Mouse (Mus musculus): ENCODE measurements around the gene Mfsd4a. TPM values are rescaled to one million over a fixed set of nuclear protein-coding genes. Genes with fewer than 3 reads are reported as not detected.

Gene Mfsd4a
- polyA plus RNA-seq, 1 experiment from 2014 or later, result 16.5 TPM

DNA sequence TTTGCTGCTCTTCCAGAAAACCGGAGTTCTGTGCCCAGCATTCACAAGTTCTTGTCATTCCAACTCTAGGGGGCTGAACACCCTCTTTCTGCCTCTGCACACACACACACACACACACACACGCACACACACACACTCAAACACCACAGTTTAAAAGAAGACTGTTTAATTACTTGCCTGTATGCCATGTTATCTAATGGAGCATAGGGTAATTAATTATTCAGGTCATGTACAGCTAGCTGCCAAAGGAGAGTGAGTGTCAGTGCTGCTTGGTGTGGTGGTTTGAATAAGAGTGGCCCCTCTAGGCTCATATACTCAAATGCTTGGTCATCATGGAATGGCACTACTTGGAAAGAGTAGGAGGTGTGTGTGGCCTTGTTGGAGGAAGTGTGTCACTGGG is 84.1 kb downstream of the Mfsd4a start:
- 73% methylated on average over 2 of the region's 2 CpGs for WGBS
- ATAC-seq (ENCODE audit: insufficient number of reproducible peaks, insufficient read depth, low FRiP score, low read depth), result no peak

GRCm38 (mm10) chr1:131982907-131983306 is 85.0 kb downstream of the Mfsd4a start:
- no peaks in the 10 kb centered on the region for H3K9me3 ChIP-seq (ENCODE audit: control insufficient read depth, low read depth, low read length)
- H3K36me3 ChIP-seq (ENCODE audit: control insufficient read depth, insufficient read depth, low read length), result no peaks in the 10 kb centered on the region
- H3K27me3 ChIP-seq (ENCODE audit: control insufficient read depth, insufficient read depth, low read length), result no peaks in the 10 kb centered on the region
- H3K4me1 ChIP-seq (ENCODE audit: control insufficient read depth, insufficient read depth, low read length), result no peaks in the 10 kb centered on the region
- no peak overlapping the region for H3K4me3 ChIP-seq (ENCODE audit: low read depth, low read length)
- H3K27ac ChIP-seq (ENCODE audit: low read length), result no peak overlapping the region
- H3K9ac ChIP-seq (replicated peaks; ENCODE audit: low read depth, low read length), result no peak overlapping the region
- 6% methylated on average over 5 of the region's 5 CpGs for WGBS
- no peak overlapping the region for H3K4me2 ChIP-seq (replicated peaks; ENCODE audit: low read depth, low read length)
- 0 out of 2 replicates have a peak, but pooled peaks have one; percentile 39 for ATAC-seq (ENCODE audit: insufficient number of reproducible peaks, insufficient read depth, low FRiP score, low read depth)

More for the DNA sequence above, 84.1 kb downstream of the Mfsd4a start:
- no peak overlapping the region for H3K9ac ChIP-seq (replicated peaks; ENCODE audit: low read depth, low read length)
- H3K27me3 ChIP-seq (ENCODE audit: control insufficient read depth, insufficient read depth, low read length), result no peaks in the 10 kb centered on the region
- no peaks in the 10 kb centered on the region for H3K4me1 ChIP-seq (ENCODE audit: control insufficient read depth, insufficient read depth, low read length)
- H3K36me3 ChIP-seq (ENCODE audit: control insufficient read depth, insufficient read depth, low read length), result no peaks in the 10 kb centered on the region
- H3K9me3 ChIP-seq (ENCODE audit: control insufficient read depth, low read depth, low read length), result no peaks in the 10 kb centered on the region
- H3K27ac ChIP-seq (ENCODE audit: low read length), result no peak overlapping the region
- H3K4me3 ChIP-seq (ENCODE audit: low read depth, low read length), result no peak overlapping the region
- H3K4me2 ChIP-seq (replicated peaks; ENCODE audit: low read depth, low read length), result no peak overlapping the region

DNA sequence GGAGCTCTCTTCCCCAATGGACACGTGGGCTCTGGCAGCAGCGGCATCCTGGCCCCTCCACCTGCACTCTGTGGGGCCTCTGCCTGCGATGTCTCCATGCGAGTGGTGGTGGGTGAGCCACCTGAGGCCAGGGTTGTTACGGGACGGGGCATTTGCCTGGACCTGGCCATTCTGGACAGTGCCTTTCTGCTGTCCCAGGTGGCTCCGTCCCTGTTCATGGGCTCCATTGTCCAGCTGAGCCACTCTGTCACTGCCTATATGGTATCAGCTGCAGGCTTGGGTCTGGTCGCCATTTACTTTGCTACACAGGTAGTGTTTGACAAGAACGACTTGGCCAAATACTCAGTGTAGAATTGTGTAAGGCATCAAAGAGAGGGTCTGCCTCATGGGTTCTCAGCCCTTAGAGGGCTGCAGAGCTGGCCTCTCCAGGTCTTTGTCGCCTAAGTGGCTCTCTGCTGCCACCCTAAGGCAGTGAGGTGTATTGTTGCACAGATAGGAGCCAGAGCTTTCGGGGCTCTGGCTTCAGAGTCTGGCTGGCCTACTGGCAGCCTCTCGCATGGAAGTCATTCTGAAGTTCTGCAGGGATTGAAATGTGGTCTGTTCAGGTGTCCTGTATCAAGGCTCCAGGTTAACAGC is 86.4 kb downstream of the Mfsd4a start:
- Histone ChIP-seq H3K36me3 (ENCODE audit: control insufficient read depth, insufficient read depth, low read length) (no peaks in the 10 kb centered on the region), H3K9me3 (ENCODE audit: control insufficient read depth, low read depth, low read length) (no peaks in the 10 kb centered on the region), H3K4me1 (ENCODE audit: control insufficient read depth, insufficient read depth, low read length) (no peaks in the 10 kb centered on the region), H3K4me3 (ENCODE audit: low read depth, low read length) (no peak overlapping the region), H3K27ac (ENCODE audit: low read length) (no peak overlapping the region), H3K27me3 (ENCODE audit: control insufficient read depth, insufficient read depth, low read length) (no peaks in the 10 kb centered on the region), H3K4me2 (replicated peaks; ENCODE audit: low read depth, low read length) (no peak overlapping the region), H3K9ac (replicated peaks; ENCODE audit: low read depth, low read length) (no peak overlapping the region)
- ATAC-seq (ENCODE audit: insufficient number of reproducible peaks, insufficient read depth, low FRiP score, low read depth), result 0 out of 2 replicates have a peak, but pooled peaks have one; percentile 39
- 48% methylated on average over 12 of the region's 12 CpGs for WGBS

DNA sequence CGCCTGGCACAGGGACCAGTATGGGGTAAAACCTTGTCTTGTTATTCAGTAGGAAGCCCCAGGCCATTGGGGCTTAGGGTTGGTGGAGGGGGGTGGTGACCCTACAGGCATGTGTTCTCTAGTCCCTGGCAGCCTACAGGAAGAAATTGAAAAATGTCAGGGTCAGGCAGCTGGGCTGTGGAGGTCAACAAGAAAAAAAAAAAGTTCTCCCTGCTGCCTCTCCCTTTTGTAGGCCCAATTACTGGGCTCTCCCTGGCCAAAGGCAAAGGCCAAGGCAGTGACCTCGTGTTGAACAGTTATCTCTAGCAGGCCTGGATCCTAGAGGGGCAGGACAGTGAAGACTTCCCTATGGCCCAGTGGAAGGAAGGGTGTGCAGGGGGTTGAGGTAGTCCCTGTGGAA is 87.4 kb downstream of the Mfsd4a start:
- no peaks in the 10 kb centered on the region for H3K36me3 ChIP-seq (ENCODE audit: control insufficient read depth, insufficient read depth, low read length)
- 38% methylated on average over 2 of the region's 2 CpGs for WGBS
- H3K9me3 ChIP-seq (ENCODE audit: control insufficient read depth, low read depth, low read length), result no peaks in the 10 kb centered on the region
- no peak overlapping the region for H3K9ac ChIP-seq (replicated peaks; ENCODE audit: low read depth, low read length)
- ATAC-seq (ENCODE audit: insufficient number of reproducible peaks, insufficient read depth, low FRiP score, low read depth), result no peak
- no peak overlapping the region for H3K4me3 ChIP-seq (ENCODE audit: low read depth, low read length)
- H3K4me1 ChIP-seq (ENCODE audit: control insufficient read depth, insufficient read depth, low read length), result no peaks in the 10 kb centered on the region
- no peaks in the 10 kb centered on the region for H3K27me3 ChIP-seq (ENCODE audit: control insufficient read depth, insufficient read depth, low read length)
- H3K27ac ChIP-seq (ENCODE audit: low read length), result no peak overlapping the region
- H3K4me2 ChIP-seq (replicated peaks; ENCODE audit: low read depth, low read length), result no peak overlapping the region

DNA sequence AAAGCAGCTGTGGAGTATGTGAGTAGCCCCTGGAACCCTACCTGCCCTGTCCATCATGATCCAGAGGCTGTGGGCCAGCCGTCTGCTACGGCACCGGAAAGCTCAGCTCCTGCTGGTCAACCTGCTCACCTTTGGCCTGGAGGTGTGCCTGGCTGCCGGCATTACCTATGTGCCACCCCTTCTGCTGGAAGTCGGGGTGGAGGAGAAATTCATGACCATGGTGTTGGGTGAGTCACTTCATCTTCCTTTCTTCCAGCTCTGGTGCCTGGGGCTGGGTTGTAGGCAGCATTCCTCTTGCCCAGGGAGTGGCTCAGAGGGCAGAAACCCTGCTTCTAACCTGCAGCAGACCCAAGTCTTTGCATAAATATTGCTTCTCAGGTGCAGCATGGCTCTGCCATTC is 91.0 kb downstream of the Mfsd4a start:
- no peak overlapping the region for H3K27ac ChIP-seq (ENCODE audit: low read length)
- H3K36me3 ChIP-seq (ENCODE audit: control insufficient read depth, insufficient read depth, low read length), result no peaks in the 10 kb centered on the region
- H3K4me3 ChIP-seq (ENCODE audit: low read depth, low read length), result no peak overlapping the region
- 80% methylated on average over 5 of the region's 5 CpGs for WGBS
- no peaks in the 10 kb centered on the region for H3K9me3 ChIP-seq (ENCODE audit: control insufficient read depth, low read depth, low read length)
- no peak overlapping the region for H3K4me2 ChIP-seq (replicated peaks; ENCODE audit: low read depth, low read length)
- H3K9ac ChIP-seq (replicated peaks; ENCODE audit: low read depth, low read length), result no peak overlapping the region
- H3K4me1 ChIP-seq (ENCODE audit: control insufficient read depth, insufficient read depth, low read length), result peaks cover 16% of the 10 kb centered on the region; the same call in 1 of the 2 replicates
- no peaks in the 10 kb centered on the region for H3K27me3 ChIP-seq (ENCODE audit: control insufficient read depth, insufficient read depth, low read length)
- ATAC-seq (ENCODE audit: insufficient number of reproducible peaks, insufficient read depth, low FRiP score, low read depth), result no peak

GRCm38 (mm10) chr1:131973991-131974390 is 93.9 kb downstream of the Mfsd4a start:
- Histone ChIP-seq H3K9me3 (ENCODE audit: control insufficient read depth, low read depth, low read length) (no peaks in the 10 kb centered on the region), H3K4me2 (replicated peaks; ENCODE audit: low read depth, low read length) (no peak overlapping the region), H3K4me1 (ENCODE audit: control insufficient read depth, insufficient read depth, low read length) (peaks cover 33% of the 10 kb centered on the region), H3K36me3 (ENCODE audit: control insufficient read depth, insufficient read depth, low read length) (no peaks in the 10 kb centered on the region), H3K27ac (ENCODE audit: low read length) (no peak overlapping the region), H3K4me3 (ENCODE audit: low read depth, low read length) (no peak overlapping the region), H3K9ac (replicated peaks; ENCODE audit: low read depth, low read length) (no peak overlapping the region), H3K27me3 (ENCODE audit: control insufficient read depth, insufficient read depth, low read length) (no peaks in the 10 kb centered on the region)
- ATAC-seq (ENCODE audit: insufficient number of reproducible peaks, insufficient read depth, low FRiP score, low read depth), result no peak
- 67% methylated on average over 6 of the region's 6 CpGs for WGBS

Other genes with a start within 250 kb of the Mfsd4a start
- gene Slc41a1, start 240.6 kb downstream of the Mfsd4a start, polyA plus RNA-seq (2014; fragmentation: Nextera tagmentation; extraction: Ambion mirVana), result 9.0 and 10.0 TPM in 2 replicates
- 20.9 and 24.6 TPM in 2 replicates for gene Rab29, start 200.8 kb downstream of the Mfsd4a start, polyA plus RNA-seq (2014; fragmentation: Nextera tagmentation; extraction: Ambion mirVana)
- 58.6 and 61.2 TPM in 2 replicates for gene Nucks1, start 157.5 kb downstream of the Mfsd4a start, polyA plus RNA-seq (2014; fragmentation: Nextera tagmentation; extraction: Ambion mirVana)
- gene Slc45a3, start 105.1 kb downstream of the Mfsd4a start, polyA plus RNA-seq (2014; fragmentation: Nextera tagmentation; extraction: Ambion mirVana), result 3.8 and 4.7 TPM in 2 replicates
- gene Elk4, start 60.5 kb downstream of the Mfsd4a start, polyA plus RNA-seq (2014; fragmentation: Nextera tagmentation; extraction: Ambion mirVana), result 35.7 and 38.2 TPM in 2 replicates
- 3.9 and 5.5 TPM in 2 replicates for gene Cdk18, start 71.6 kb upstream of the Mfsd4a start, polyA plus RNA-seq (2014; fragmentation: Nextera tagmentation; extraction: Ambion mirVana)
- gene Lemd1, start 123.4 kb upstream of the Mfsd4a start, polyA plus RNA-seq (2014; fragmentation: Nextera tagmentation; extraction: Ambion mirVana), result 0.27 TPM in 1 of 2 replicates, not detected in the other
- 0.06 and 0.27 TPM in 2 replicates for gene AC124108.1, start 123.4 kb upstream of the Mfsd4a start, polyA plus RNA-seq (2014; fragmentation: Nextera tagmentation; extraction: Ambion mirVana)
- gene Gm10188, start 161.7 kb upstream of the Mfsd4a start, polyA plus RNA-seq (2014; fragmentation: Nextera tagmentation; extraction: Ambion mirVana), result not detected in 2 replicates
- 0.10 TPM in 1 of 2 replicates, not detected in the other for gene Klhdc8a, start 230.6 kb upstream of the Mfsd4a start, polyA plus RNA-seq (2014; fragmentation: Nextera tagmentation; extraction: Ambion mirVana)
- gene Nuak2, start 248.1 kb upstream of the Mfsd4a start, polyA plus RNA-seq (2014; fragmentation: Nextera tagmentation; extraction: Ambion mirVana), result 4.2 and 4.5 TPM in 2 replicates

Measured in stomach, embryonic 14.5 days (tissue).